Mouse (Mus musculus) midbrain, embryonic 13.5 days (tissue): ENCODE results near the gene Ap3m1. TPM values are rescaled to one million over a fixed set of nuclear protein-coding genes. Genes with fewer than 3 reads are reported as not detected.
"Not testable (repeated sequence)": the region's sequence is repeated elsewhere in the genome, so short reads cannot be mapped to it uniquely, and the experiment has no call there.

Experiments used
- ATAC-seq: fragments of 200-750 bp; cut with Nextera tagmentation; 2 replicates; pipeline ENCODE4 v1.8.0; 2017; ENCODE audit warnings: mild to moderate bottlenecking, moderate TSS enrichment, moderate library complexity
- H3K27ac ChIP-seq: fragments of 300-500 bp; sonication (generic); 2 replicates; pipeline ENCODE4 v1.5.1; 2015; ENCODE audit warnings: inconsistent platforms, mild to moderate bottlenecking, moderate library complexity
- H3K27me3 ChIP-seq: fragments of 300-500 bp; sonication (generic); 2 replicates; pipeline ENCODE4 v1.6.1; 2015; ENCODE audit warnings: mild to moderate bottlenecking, inconsistent platforms
- H3K36me3 ChIP-seq: fragments of 300-500 bp; sonication (generic); 2 replicates; pipeline ENCODE4 v1.6.1; 2015; ENCODE audit warnings: mild to moderate bottlenecking, inconsistent platforms
- H3K4me1 ChIP-seq: fragments of 300-500 bp; sonication (generic); replicated peaks from 2 replicates; pipeline ENCODE4 v1.6.1; 2015; ENCODE audit warnings: inconsistent platforms
- H3K4me2 ChIP-seq: fragments of 300-500 bp; sonication (generic); replicated peaks from 2 replicates; pipeline ENCODE4 v1.6.1; 2015; ENCODE audit warnings: moderate library complexity, mild to moderate bottlenecking, inconsistent platforms
- H3K4me3 ChIP-seq: fragments of 300-500 bp; sonication (generic); replicated peaks from 2 replicates; pipeline ENCODE4 v1.5.1; 2015; ENCODE audit warnings: mild to moderate bottlenecking, inconsistent platforms
- H3K9ac ChIP-seq: fragments of 300-500 bp; sonication (generic); replicated peaks from 2 replicates; pipeline ENCODE4 v1.6.1; 2015; ENCODE audit warnings: mild to moderate bottlenecking, inconsistent platforms
- H3K9me3 ChIP-seq: fragments of 300-500 bp; sonication (generic); 2 replicates; pipeline ENCODE4 v1.6.1; 2016; ENCODE audit warnings: mild to moderate bottlenecking, inconsistent platforms
- WGBS: fragments of 180-500 bp; shearing (Covaris S2); methylation state at CpG from one replicate; pipeline ENCODE4 v1.1.7; 2015; 5-methylcytosine and 5-hydroxymethylcytosine counted together
- polyA plus RNA-seq: library from polyadenylated mRNA; unstranded; fragments of >200 nt; fragmentation: Nextera tagmentation; extraction: Ambion mirVana; gene quantifications from 2 replicates; pipeline ENCODE4 v1.2.1, GENCODE M21; 2015

The Ap3m1 gene
- polyA plus RNA-seq = 103 TPM in 2 replicates

DNA sequence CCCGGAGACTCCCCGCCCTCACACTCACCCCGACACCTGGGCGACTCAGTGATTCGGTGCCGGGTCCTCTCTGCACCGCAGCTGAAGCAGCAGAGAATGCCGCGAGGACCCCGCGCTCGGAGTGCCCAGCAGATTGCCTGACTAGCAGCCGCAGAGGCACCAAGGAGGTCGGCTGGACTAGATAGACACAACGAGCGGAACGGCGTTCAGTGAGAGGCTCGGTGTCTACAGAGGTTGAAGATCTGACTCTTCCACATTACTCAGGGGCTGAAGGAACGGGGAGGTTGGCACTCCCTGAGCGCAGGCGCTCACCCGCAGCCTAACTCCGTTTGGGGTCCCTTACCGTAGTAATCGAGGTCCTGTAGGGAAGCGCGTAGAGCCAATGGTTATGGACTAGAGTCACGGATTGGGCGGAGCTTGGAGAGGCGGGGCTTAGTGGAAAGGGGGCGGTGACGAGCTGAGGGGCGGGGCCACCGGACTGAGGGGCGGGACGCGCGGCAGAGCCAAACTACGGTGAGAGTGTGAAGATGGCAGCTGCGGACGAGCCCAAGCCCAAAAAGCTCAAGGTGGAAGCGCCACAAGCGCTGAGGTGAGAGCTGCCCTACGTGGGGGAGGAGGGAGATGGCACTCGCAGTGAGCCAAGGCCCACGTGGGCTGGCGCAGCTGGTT lies at the start of gene Ap3m1, which contains the start of gene Adk:
Ap3m1 (minus strand) TSS at position 397 of the 669 bp plus-strand sequence.
Adk (plus strand) TSS at position 463 of the 669 bp plus-strand sequence.
- H3K9me3 ChIP-seq = no peaks in the 10 kb centered on the region
- no peaks in the 10 kb centered on the region for H3K36me3 ChIP-seq
- peaks cover 12% of the 10 kb centered on the region for H3K4me1 ChIP-seq
- peak; percentile 99 for ATAC-seq
- under 1% methylated on average over 48 of the region's 48 CpGs for WGBS
- H3K4me2 ChIP-seq = peak within 1 kb of the TSS; percentile 82
- no peaks in the 10 kb centered on the region for H3K27me3 ChIP-seq
- H3K27ac ChIP-seq = peak within 1 kb of the TSS; percentile 86
- H3K4me3 ChIP-seq = peak within 1 kb of the TSS; percentile 81
- H3K9ac ChIP-seq = peak within 1 kb of the TSS; percentile 88

GRCm38 (mm10) chr14:21101562-21101961 lies 49.3 kb upstream of the Ap3m1 start:
- 63% methylated on average over 7 of the region's 7 CpGs for WGBS
- Histone ChIP-seq H3K27me3 (no peaks in the 10 kb centered on the region), H3K27ac (no peak overlapping the region), H3K9ac (no peak overlapping the region), H3K9me3 (no peaks in the 10 kb centered on the region), H3K4me1 (0 out of 2 replicates have a peak, but pooled peaks cover 3% of the 10 kb centered on the region), H3K4me3 (no peak overlapping the region), H3K36me3 (no peaks in the 10 kb centered on the region), H3K4me2 (no peak overlapping the region)
- no peak for ATAC-seq

GRCm38 (mm10) chr14:21100876-21101275 lies 48.6 kb upstream of the Ap3m1 start:
- H3K4me2 ChIP-seq = no peak overlapping the region
- no peak overlapping the region for H3K4me3 ChIP-seq
- 96% methylated on average over 2 of the region's 2 CpGs for WGBS
- ATAC-seq = no peak
- 0 out of 2 replicates have a peak, but pooled peaks cover 3% of the 10 kb centered on the region for H3K4me1 ChIP-seq
- no peaks in the 10 kb centered on the region for H3K9me3 ChIP-seq
- H3K27me3 ChIP-seq = no peaks in the 10 kb centered on the region
- no peaks in the 10 kb centered on the region for H3K36me3 ChIP-seq
- no peak overlapping the region for H3K9ac ChIP-seq
- no peak overlapping the region for H3K27ac ChIP-seq

GRCm38 (mm10) chr14:21099371-21099770 lies 47.1 kb upstream of the Ap3m1 start:
- 0 out of 2 replicates have a peak, but pooled peaks cover 3% of the 10 kb centered on the region for H3K4me1 ChIP-seq
- WGBS = 86% methylated on average over 7 of the region's 7 CpGs
- H3K27ac ChIP-seq = no peak overlapping the region
- no peak for ATAC-seq
- H3K4me3 ChIP-seq = no peak overlapping the region
- no peaks in the 10 kb centered on the region for H3K9me3 ChIP-seq
- H3K9ac ChIP-seq = no peak overlapping the region
- H3K4me2 ChIP-seq = no peak overlapping the region
- H3K36me3 ChIP-seq = no peaks in the 10 kb centered on the region
- H3K27me3 ChIP-seq = no peaks in the 10 kb centered on the region

- Histone ChIP-seq H3K9ac (no peak overlapping the region), H3K9me3 (no peaks in the 10 kb centered on the region), H3K4me1 (0 out of 2 replicates have a peak, but pooled peaks cover 3% of the 10 kb centered on the region), H3K36me3 (0 out of 2 replicates have a peak, but pooled peaks cover 2% of the 10 kb centered on the region), H3K27me3 (no peaks in the 10 kb centered on the region), H3K4me2 (no peak overlapping the region), H3K27ac (no peak overlapping the region), H3K4me3 (no peak overlapping the region)
- WGBS = 91% methylated on average over 4 of the region's 4 CpGs
- no peak for ATAC-seq
These were observed 44.4 kb upstream of the Ap3m1 start for GRCm38 (mm10) chr14:21096689-21097088.

- H3K4me1 ChIP-seq = no peaks in the 10 kb centered on the region
- H3K4me3 ChIP-seq = no peak overlapping the region
- 0 out of 2 replicates have a peak, but pooled peaks cover 2% of the 10 kb centered on the region for H3K36me3 ChIP-seq
- H3K9ac ChIP-seq = no peak overlapping the region
- no peak overlapping the region for H3K4me2 ChIP-seq
- H3K27me3 ChIP-seq = no peaks in the 10 kb centered on the region
- no peak for ATAC-seq
- no peak overlapping the region for H3K27ac ChIP-seq
- H3K9me3 ChIP-seq = no peaks in the 10 kb centered on the region
These were observed 44.0 kb upstream of the Ap3m1 start for GRCm38 (mm10) chr14:21096279-21096678.

DNA sequence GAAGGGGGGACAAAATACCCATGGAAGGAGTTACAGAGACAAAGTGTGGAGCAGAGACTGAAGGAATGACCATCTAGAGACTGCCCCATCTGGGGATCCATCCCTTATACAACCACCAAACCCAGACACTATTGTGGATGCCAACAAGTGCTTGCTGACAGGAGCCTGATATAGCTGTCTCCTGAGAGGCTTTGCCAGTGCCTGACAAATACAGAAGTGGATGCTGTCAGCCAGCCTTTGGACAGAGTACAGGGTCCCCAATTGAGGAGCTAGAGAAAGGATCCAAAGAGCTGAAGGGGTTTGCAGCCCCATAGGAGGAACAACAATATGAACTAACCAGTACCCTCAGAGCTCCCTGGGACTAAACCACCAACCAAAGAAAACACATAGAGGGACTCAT lies 41.9 kb upstream of the Ap3m1 start:
- H3K9ac ChIP-seq, H3K36me3 ChIP-seq, H3K27me3 ChIP-seq, H3K4me3 ChIP-seq, H3K9me3 ChIP-seq, H3K27ac ChIP-seq, H3K4me1 ChIP-seq, ATAC-seq, H3K4me2 ChIP-seq: not testable (repeated sequence)

DNA sequence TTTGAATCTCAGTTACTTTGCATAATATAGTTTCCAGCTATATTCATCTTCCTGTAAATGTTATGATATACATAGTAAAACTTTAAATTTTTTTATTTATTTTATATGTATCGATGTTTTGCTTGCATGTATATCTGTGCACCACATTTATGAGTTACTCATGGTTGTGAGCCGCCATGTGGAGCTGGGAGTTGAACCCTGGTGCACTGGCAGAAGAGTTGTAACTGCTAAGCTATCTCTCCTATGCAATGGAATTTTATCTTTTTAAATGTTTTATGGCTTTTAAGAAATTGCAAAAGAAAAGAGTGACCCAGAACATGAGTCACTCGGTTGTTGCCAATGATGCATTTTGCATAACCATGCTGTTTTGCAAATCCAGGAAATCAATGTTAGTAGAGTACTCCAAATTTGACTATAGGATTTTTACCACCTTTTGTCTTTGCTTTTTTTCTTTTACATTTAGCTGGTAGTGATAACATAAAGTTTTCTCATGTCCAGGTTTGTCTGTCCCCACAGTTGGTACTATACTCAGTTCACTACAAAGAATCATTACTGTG lies 38.7 kb upstream of the Ap3m1 start:
- 95% methylated on average over 3 of the region's 3 CpGs for WGBS
- Histone ChIP-seq H3K4me1 (no peaks in the 10 kb centered on the region), H3K27ac (no peak overlapping the region)

DNA sequence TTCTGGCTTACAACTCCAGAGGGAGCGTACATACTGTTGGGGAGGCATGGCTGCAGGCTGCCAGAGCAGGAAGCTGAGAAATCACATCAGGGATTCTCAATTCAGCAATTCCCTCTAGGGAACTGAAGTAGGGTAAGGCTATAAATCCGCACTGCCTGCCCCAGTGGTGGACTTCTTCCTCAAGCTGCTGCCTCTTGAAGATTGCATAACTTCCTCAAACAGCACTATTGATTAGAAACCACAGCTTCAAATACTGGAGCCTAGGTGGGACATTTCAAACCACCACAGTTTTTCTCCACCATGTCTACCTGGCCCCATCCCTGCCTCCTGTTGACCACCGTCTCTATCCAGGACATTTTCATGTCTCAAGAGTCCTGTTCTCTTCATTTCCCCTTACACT lies 38.1 kb upstream of the Ap3m1 start:
- no peak overlapping the region for H3K9ac ChIP-seq
- no peak overlapping the region for H3K4me3 ChIP-seq
- ATAC-seq = no peak
- no peaks in the 10 kb centered on the region for H3K27me3 ChIP-seq
- H3K9me3 ChIP-seq = no peaks in the 10 kb centered on the region
- no peaks in the 10 kb centered on the region for H3K4me1 ChIP-seq
- no peak overlapping the region for H3K4me2 ChIP-seq
- 0 out of 2 replicates have a peak, but pooled peaks cover 2% of the 10 kb centered on the region for H3K36me3 ChIP-seq
- no peak overlapping the region for H3K27ac ChIP-seq
- 92% methylated on average over 3 of the region's 3 CpGs for WGBS

More for the DNA sequence above, 38.7 kb upstream of the Ap3m1 start:
- no peak for ATAC-seq
- Histone ChIP-seq H3K9ac (no peak overlapping the region), H3K27me3 (no peaks in the 10 kb centered on the region), H3K36me3 (0 out of 2 replicates have a peak, but pooled peaks cover 2% of the 10 kb centered on the region), H3K9me3 (no peaks in the 10 kb centered on the region), H3K4me2 (no peak overlapping the region), H3K4me3 (no peak overlapping the region)

- 40% methylated on average over 3 of the region's 3 CpGs for WGBS
- Histone ChIP-seq H3K27me3 (no peaks in the 10 kb centered on the region), H3K4me3 (no peak overlapping the region), H3K9ac (no peak overlapping the region), H3K4me2 (no peak overlapping the region), H3K9me3 (no peaks in the 10 kb centered on the region), H3K36me3 (0 out of 2 replicates have a peak, but pooled peaks cover 2% of the 10 kb centered on the region), H3K4me1 (no peaks in the 10 kb centered on the region), H3K27ac (no peak overlapping the region)
- no peak for ATAC-seq
These were observed 36.4 kb upstream of the Ap3m1 start for GRCm38 (mm10) chr14:21088731-21089130.

- ATAC-seq = no peak
- no peak overlapping the region for H3K9ac ChIP-seq
- WGBS = 71% methylated on average over 4 of the region's 4 CpGs
These were observed 35.2 kb upstream of the Ap3m1 start for GRCm38 (mm10) chr14:21087390-21088060.

DNA sequence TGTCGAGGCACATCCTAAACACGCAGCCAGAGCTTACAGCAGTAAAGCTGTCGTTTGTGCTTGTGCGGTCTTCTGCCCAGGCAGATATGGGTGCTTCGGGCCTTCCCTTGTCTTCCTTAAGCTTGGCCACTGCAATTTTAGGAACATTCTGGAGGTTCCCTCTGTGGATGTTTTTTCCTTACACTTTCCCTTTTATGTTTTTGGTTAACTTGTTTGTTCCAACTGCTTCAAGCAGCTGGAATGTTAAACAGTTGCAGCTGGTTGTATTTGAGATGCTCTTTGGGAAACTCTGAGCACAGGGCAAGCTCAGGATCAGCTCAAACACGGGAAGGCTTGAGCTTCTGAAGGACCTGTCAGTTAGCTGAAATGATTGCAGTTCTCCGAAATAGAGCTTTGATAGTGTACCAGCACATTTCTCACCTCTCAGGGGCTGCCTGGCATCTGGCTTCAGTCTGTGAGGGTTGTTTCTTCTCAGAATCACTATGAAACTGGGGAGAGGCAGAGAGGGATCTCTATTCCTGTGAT lies 34.6 kb upstream of the Ap3m1 start:
- no peak overlapping the region for H3K27ac ChIP-seq
- H3K4me2 ChIP-seq = no peak overlapping the region
- no peaks in the 10 kb centered on the region for H3K4me1 ChIP-seq
- H3K36me3 ChIP-seq = no peaks in the 10 kb centered on the region
- no peak overlapping the region for H3K9ac ChIP-seq
- no peaks in the 10 kb centered on the region for H3K27me3 ChIP-seq
- ATAC-seq = no peak
- 64% methylated on average over 7 of the region's 7 CpGs for WGBS
- H3K4me3 ChIP-seq = no peak overlapping the region
- H3K9me3 ChIP-seq = no peaks in the 10 kb centered on the region

More at GRCm38 (mm10) chr14:21087390-21088060, 35.2 kb upstream of the Ap3m1 start:
- Histone ChIP-seq H3K4me3 (no peak overlapping the region), H3K4me2 (no peak overlapping the region), H3K9me3 (no peaks in the 10 kb centered on the region), H3K27me3 (no peaks in the 10 kb centered on the region), H3K36me3 (no peaks in the 10 kb centered on the region), H3K4me1 (no peaks in the 10 kb centered on the region), H3K27ac (no peak overlapping the region)
